Mouse (Mus musculus): ENCODE results near the gene Cish. TPM values are rescaled to one million over a fixed set of nuclear protein-coding genes. Genes with fewer than 3 reads are reported as not detected.

Cish gene
- polyA plus RNA-seq (2016; fragmentation: Nextera tagmentation; extraction: Ambion mirVana), result 6.7 and 7.2 TPM in 2 replicates

DNA sequence AAGGTAGTCTGAATTCAATTTTAAA lies at the start of gene Cish:
Gene Cish, plus strand, starts transcription at position 11 of the 25 bp plus-strand sequence.
- H3K4me1 ChIP-seq, result peaks cover 35% of the 10 kb centered on the region
- H3K9me3 ChIP-seq, result no peaks in the 10 kb centered on the region
- DNase-seq (ENCODE audit: low spot score), result no peak
- H3K27me3 ChIP-seq (replicated peaks; ENCODE audit: low read depth, poor library complexity, severe bottlenecking), result peaks cover 33% of the 10 kb centered on the region
- peak within 1 kb of the TSS; percentile 68 for H3K4me3 ChIP-seq
- peaks cover 8% of the 10 kb centered on the region for H3K36me3 ChIP-seq (replicated peaks)
- H3K27ac ChIP-seq (replicated peaks), result peak within 1 kb of the TSS; percentile 84

DNA sequence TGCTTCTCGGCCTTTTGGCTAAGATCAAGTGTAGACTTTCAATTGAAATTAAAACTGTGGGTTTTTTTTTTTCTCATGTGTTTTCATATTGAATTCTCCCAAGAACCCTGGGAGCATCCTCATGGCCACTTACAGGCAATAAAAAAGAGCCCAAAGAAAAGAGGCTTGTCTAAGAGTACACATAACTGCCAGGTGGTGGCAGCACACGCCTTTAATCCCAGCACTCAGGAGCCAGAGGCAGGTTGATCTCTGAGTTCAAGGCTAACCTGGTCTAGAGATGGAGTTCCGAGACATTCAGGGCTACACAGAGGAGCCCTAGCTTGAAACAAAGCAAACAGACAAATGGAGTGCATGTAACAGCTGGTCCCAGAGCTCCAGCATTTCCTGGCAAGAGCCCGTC lies 49.7 kb upstream of the Cish start:
- H3K27me3 ChIP-seq (replicated peaks; ENCODE audit: low read depth, poor library complexity, severe bottlenecking), result no peaks in the 10 kb centered on the region
- no peaks in the 10 kb centered on the region for H3K9me3 ChIP-seq
- DNase-seq (ENCODE audit: low spot score), result no peak
- H3K36me3 ChIP-seq (replicated peaks), result no peaks in the 10 kb centered on the region
- H3K4me3 ChIP-seq, result no peak overlapping the region
- no peaks in the 10 kb centered on the region for H3K4me1 ChIP-seq
- no peak overlapping the region for H3K27ac ChIP-seq (replicated peaks)
- 59% methylated on average over 4 of the region's 4 CpGs for WGBS

DNA sequence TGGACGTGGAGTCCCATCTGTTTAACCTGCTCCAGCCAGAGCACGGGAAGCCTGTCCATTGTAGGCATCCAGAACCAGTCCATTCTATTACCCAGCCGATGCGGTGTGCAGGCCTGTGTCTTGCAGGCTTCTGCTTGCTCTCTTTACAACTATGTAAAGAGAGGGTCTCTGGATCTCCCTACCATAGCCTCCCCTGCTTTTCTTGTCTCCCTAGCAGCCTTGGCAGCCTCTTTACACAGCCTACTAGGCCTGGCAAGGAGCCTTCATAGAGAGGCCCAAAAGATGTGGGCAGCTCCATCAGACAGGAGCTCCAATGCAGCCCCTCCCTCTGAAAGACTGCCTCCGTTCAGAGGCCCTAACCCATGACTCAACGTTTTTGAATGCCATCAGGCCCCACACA lies 46.7 kb upstream of the Cish start:
- WGBS, result 75% methylated on average over 6 of the region's 6 CpGs
- no peak for DNase-seq (ENCODE audit: low spot score)

DNA sequence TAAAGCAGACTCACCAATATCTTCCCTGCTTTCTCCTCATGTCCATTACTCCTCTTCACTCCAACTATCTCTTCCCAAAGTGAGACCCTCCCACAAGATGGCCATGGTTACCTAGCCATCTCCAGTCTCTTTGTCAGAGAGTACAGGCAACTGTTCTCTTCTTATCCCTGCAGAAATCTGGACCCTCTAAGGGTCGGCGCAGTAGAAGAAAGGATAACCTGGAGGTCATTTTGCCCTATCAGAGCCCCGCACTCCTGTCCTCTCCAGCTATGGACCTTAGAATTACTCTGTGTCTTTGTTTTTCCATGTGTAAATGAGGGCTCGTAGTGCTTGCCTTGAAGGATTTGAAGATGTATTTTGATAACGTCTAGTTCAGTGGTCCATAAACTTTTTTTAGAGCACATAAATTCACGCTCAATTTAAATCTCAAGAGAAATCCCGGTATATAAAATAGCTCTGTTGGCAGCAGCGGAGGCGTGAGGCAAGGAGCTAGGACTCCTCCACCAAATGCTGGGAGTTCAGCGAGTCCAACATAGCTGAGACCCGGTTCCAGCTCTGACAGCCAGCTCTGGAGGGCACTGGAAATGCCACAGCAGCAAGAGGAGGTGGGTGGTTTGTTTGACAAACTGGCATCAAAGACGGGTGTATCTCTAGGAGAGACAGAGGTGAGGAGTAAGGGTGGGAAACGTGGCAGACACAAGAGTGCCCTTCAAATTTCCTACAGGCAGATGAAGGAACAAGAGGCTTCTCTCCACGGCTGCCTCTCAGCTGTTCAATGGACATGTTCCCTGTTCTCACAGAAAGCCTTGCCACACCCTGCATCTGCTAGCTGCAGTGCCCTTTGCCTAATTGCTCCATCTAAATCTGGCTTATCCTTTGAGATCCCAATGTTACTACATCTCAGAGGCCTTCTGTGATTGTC lies 45.1 kb upstream of the Cish start:
- no peaks in the 10 kb centered on the region for H3K9me3 ChIP-seq
- H3K27me3 ChIP-seq (replicated peaks; ENCODE audit: low read depth, poor library complexity, severe bottlenecking), result no peaks in the 10 kb centered on the region
- no peak overlapping the region for H3K27ac ChIP-seq (replicated peaks)
- H3K36me3 ChIP-seq (replicated peaks), result no peaks in the 10 kb centered on the region
- H3K4me3 ChIP-seq, result no peak overlapping the region
- WGBS, result 86% methylated on average over 14 of the region's 14 CpGs
- 0 out of 2 replicates have a peak, but pooled peaks cover 4% of the 10 kb centered on the region for H3K4me1 ChIP-seq
- DNase-seq (ENCODE audit: low spot score), result no peak

More for the DNA sequence above, 46.7 kb upstream of the Cish start:
- no peaks in the 10 kb centered on the region for H3K9me3 ChIP-seq
- no peak overlapping the region for H3K27ac ChIP-seq (replicated peaks)
- H3K4me3 ChIP-seq, result no peak overlapping the region
- H3K4me1 ChIP-seq, result no peaks in the 10 kb centered on the region
- no peaks in the 10 kb centered on the region for H3K27me3 ChIP-seq (replicated peaks; ENCODE audit: low read depth, poor library complexity, severe bottlenecking)
- no peaks in the 10 kb centered on the region for H3K36me3 ChIP-seq (replicated peaks)

DNA sequence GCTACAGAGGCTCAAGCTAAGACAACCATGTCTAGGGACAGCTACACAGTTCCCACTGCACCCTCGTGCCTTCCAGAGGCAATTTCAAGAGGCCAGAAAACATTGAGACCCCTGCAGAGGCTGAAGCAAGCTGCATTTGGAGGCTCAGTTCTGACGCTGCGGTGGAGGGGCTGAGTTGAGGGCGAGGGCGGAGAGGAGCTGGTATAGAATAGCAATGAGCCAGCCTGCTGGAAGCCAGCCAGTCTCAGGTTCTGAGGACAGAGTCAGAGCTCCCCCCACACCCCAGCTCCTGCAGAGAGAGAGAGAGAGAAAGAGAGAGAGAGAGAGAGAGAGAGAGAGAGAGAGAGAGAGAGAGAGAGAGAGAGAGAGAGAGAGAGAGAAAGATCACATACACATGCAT lies 43.7 kb upstream of the Cish start:
- WGBS, result 33% methylated on average over 5 of the region's 5 CpGs
- Histone ChIP-seq H3K9me3 (no peaks in the 10 kb centered on the region), H3K4me1 (0 out of 2 replicates have a peak, but pooled peaks cover 7% of the 10 kb centered on the region), H3K4me3 (no peak overlapping the region), H3K27me3 (replicated peaks; ENCODE audit: low read depth, poor library complexity, severe bottlenecking) (no peaks in the 10 kb centered on the region), H3K36me3 (replicated peaks) (no peaks in the 10 kb centered on the region), H3K27ac (replicated peaks) (no peak overlapping the region)
- DNase-seq (ENCODE audit: low spot score), result no peak

DNA sequence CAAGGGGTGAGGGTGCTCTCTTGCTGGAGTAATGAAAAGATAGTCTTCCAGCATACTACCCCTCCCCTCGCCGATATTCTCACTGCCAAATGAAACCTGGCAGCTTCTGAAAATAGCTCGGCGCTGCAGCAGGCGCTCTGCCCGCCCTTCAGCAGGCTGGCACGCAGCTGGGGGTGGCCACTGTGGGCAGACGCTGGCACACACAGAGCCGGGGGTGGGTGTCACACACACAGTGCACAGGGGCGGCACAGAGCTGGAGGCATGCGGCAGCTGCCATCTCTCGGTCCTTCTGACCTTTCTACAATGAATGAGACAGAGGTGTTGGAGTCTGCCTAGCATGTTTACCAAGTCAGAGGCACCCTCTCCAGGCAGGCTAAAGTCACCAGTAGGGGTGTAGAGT lies 41.4 kb upstream of the Cish start:
- H3K4me1 ChIP-seq, result 0 out of 2 replicates have a peak, but pooled peaks cover 7% of the 10 kb centered on the region
- WGBS, result 84% methylated on average over 12 of the region's 12 CpGs
- no peak overlapping the region for H3K27ac ChIP-seq (replicated peaks)
- DNase-seq (ENCODE audit: low spot score), result no peak
- H3K27me3 ChIP-seq (replicated peaks; ENCODE audit: low read depth, poor library complexity, severe bottlenecking), result no peaks in the 10 kb centered on the region
- H3K9me3 ChIP-seq, result no peaks in the 10 kb centered on the region
- no peak overlapping the region for H3K4me3 ChIP-seq
- H3K36me3 ChIP-seq (replicated peaks), result no peaks in the 10 kb centered on the region

DNA sequence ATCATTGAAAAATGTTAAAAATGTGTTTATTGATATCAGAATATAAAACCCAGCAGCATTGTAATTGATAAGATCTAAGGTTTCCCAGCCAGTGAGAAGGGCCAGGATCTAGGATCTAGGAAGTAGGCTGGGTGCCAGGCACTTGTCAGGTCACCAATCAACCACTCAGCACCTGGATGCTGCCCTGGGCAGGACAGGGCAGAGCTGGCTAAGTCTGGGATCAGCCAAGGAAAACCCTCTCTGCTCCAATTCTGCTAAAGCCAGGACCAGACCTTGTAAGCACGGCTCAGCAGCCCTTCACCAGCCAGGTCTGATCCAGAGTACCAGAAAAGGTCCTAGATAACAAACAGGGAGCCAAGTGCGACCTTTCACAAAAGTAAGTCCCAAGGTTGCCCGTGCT lies 40.9 kb upstream of the Cish start:
- 88% methylated on average over 3 of the region's 3 CpGs for WGBS
- 0 out of 2 replicates have a peak, but pooled peaks cover 7% of the 10 kb centered on the region for H3K4me1 ChIP-seq
- H3K27me3 ChIP-seq (replicated peaks; ENCODE audit: low read depth, poor library complexity, severe bottlenecking), result no peaks in the 10 kb centered on the region
- DNase-seq (ENCODE audit: low spot score), result no peak
- no peak overlapping the region for H3K27ac ChIP-seq (replicated peaks)
- H3K9me3 ChIP-seq, result no peaks in the 10 kb centered on the region
- H3K4me3 ChIP-seq, result no peak overlapping the region
- no peaks in the 10 kb centered on the region for H3K36me3 ChIP-seq (replicated peaks)

DNA sequence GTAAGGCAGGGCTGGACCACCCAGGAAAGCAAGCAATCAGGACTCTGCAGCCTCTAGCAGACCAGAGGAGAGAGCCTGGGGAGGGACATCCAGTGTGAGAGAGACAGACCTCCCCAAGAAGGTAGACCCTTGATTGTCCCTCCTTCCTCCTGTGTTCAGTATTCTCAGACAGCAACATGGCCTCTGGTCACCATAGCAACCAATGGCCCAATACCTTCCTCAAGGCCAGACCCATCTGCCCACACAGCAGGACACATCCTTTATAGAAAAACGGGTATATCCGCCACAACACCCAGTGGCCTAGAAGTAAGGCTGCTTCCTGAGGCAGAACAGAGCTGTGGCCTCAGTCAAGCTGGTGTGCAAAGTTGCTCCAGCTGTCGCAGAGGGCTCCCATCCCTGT lies 40.2 kb upstream of the Cish start:
- DNase-seq (ENCODE audit: low spot score), result no peak
- no peaks in the 10 kb centered on the region for H3K36me3 ChIP-seq (replicated peaks)
- no peak overlapping the region for H3K4me3 ChIP-seq
- H3K4me1 ChIP-seq, result 0 out of 2 replicates have a peak, but pooled peaks cover 7% of the 10 kb centered on the region
- H3K9me3 ChIP-seq, result no peaks in the 10 kb centered on the region
- H3K27me3 ChIP-seq (replicated peaks; ENCODE audit: low read depth, poor library complexity, severe bottlenecking), result no peaks in the 10 kb centered on the region
- 54% methylated on average over 3 of the region's 3 CpGs for WGBS
- no peak overlapping the region for H3K27ac ChIP-seq (replicated peaks)

DNA sequence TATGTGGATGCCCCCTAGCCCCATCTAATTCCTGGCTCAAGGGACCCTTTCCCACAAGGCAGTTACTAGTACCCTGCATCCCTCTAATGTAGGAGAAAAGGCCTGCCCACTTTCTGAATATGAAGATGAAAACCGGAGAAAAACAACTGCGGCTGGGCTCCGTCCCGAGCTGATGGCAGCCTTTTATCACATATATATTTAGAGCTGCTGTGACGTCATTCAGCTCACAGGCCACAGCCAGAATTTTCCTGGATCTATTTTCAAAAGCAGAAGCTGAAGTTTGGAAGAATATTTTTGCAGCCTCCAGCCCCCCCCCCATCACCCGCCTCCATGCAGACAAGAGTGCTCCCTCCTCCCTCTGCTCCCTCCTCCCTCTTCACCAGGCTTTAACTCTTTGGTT lies 36.3 kb upstream of the Cish start:
- Histone ChIP-seq H3K4me1 (0 out of 2 replicates have a peak, but pooled peaks cover 7% of the 10 kb centered on the region), H3K27me3 (replicated peaks; ENCODE audit: low read depth, poor library complexity, severe bottlenecking) (no peaks in the 10 kb centered on the region), H3K27ac (replicated peaks) (no peak overlapping the region), H3K9me3 (no peaks in the 10 kb centered on the region), H3K4me3 (no peak overlapping the region), H3K36me3 (replicated peaks) (no peaks in the 10 kb centered on the region)
- 76% methylated on average over 6 of the region's 6 CpGs for WGBS
- DNase-seq (ENCODE audit: low spot score), result no peak

DNA sequence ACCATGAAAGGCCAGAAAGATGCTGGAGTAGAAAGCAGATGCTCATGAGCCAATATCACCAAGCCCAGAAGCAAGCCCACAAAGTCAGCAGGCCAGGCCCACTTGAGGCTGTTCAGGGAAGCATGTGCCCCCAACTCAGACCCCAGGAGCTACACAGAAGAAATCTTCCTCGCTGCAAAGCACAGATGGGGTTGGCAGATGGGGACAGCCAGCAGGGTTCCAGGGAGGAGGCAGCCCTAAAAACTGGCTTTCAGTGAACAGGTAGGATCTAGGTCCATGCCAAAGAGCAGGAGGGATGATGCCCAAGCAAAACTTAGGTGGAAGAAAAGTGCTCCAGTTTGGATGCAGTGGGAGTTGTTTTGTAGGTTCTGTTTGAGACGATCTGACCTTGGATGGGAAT lies 35.4 kb upstream of the Cish start:
- Histone ChIP-seq H3K4me3 (no peak overlapping the region), H3K36me3 (replicated peaks) (no peaks in the 10 kb centered on the region), H3K27me3 (replicated peaks; ENCODE audit: low read depth, poor library complexity, severe bottlenecking) (no peaks in the 10 kb centered on the region), H3K27ac (replicated peaks) (no peak overlapping the region), H3K4me1 (0 out of 2 replicates have a peak, but pooled peaks cover 8% of the 10 kb centered on the region), H3K9me3 (no peaks in the 10 kb centered on the region)
- DNase-seq (ENCODE audit: low spot score), result no peak
- 80% methylated on average over 2 of the region's 2 CpGs for WGBS

DNA sequence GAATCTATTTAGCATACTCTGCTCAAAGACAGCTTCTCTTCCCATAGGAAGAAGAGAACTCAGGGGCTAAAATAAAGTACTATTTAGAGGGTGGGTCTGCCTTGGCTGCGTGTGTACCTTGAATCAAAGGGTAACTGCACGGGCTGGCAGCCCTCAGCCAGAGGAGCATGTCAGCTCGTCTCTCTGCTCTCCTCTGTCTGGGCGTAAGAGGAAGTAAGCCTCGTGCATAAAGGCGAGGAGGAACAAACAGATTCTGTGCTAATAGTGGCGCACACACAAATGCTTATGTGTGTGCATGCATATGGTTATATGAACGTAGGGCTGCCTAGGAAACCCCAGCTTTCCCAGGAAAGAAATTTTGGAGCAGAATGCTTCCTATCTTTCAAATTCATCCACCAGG lies 35.0 kb upstream of the Cish start:
- Histone ChIP-seq H3K4me3 (no peak overlapping the region), H3K4me1 (0 out of 2 replicates have a peak, but pooled peaks cover 5% of the 10 kb centered on the region), H3K27me3 (replicated peaks; ENCODE audit: low read depth, poor library complexity, severe bottlenecking) (no peaks in the 10 kb centered on the region), H3K9me3 (no peaks in the 10 kb centered on the region), H3K27ac (replicated peaks) (no peak overlapping the region), H3K36me3 (replicated peaks) (no peaks in the 10 kb centered on the region)
- WGBS, result 66% methylated on average over 8 of the region's 8 CpGs
- no peak for DNase-seq (ENCODE audit: low spot score)

DNA sequence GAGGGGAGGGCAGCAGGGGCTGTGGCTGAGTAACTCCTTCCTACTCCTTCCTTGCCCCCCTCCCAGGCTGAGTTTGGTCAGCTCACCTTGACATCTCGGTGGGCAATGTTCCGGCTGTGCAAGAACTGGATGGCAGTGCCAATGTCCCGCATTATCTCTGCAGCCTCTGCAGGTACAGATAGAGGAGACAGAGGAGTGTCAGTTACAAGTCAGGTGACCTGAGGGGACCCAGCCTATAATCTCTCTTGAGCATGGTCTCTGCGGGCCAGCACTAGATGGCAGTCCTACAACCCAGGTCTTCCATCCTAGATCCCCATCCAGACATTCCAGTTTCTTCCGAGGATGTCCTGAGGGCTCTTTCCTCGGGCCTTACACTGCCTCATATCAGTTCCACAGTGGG lies 34.0 kb upstream of the Cish start:
- H3K4me1 ChIP-seq, result peaks cover 8% of the 10 kb centered on the region; the same call in 1 of the 2 replicates
- no peaks in the 10 kb centered on the region for H3K36me3 ChIP-seq (replicated peaks)
- no peak overlapping the region for H3K27ac ChIP-seq (replicated peaks)
- H3K9me3 ChIP-seq, result no peaks in the 10 kb centered on the region
- no peak overlapping the region for H3K4me3 ChIP-seq
- no peak for DNase-seq (ENCODE audit: low spot score)
- no peaks in the 10 kb centered on the region for H3K27me3 ChIP-seq (replicated peaks; ENCODE audit: low read depth, poor library complexity, severe bottlenecking)
- WGBS, result 78% methylated on average over 6 of the region's 6 CpGs

DNA sequence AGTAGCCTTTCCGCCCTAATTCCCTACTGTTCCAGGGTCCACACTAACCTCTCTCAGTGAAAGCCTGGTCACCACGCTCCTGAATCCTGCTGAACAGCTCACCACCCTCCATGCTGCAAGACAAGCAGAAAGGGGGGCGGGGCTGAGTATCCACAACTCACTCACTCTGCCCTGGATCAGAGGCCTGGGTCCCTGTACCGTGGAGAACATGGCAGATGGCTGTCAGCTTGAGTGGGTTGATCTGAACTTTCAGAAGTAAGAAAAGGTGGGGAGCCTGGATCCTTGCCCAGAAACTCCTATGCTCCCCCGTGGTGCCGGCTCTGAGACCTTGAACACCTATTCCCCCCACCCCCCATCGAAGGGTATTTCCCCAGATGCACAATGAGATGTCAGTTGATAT lies 33.5 kb upstream of the Cish start:
- WGBS, result 81% methylated on average over 7 of the region's 7 CpGs
- Histone ChIP-seq H3K36me3 (replicated peaks) (no peaks in the 10 kb centered on the region), H3K27me3 (replicated peaks; ENCODE audit: low read depth, poor library complexity, severe bottlenecking) (no peaks in the 10 kb centered on the region), H3K4me3 (no peak overlapping the region), H3K9me3 (no peaks in the 10 kb centered on the region), H3K4me1 (peaks cover 8% of the 10 kb centered on the region; the same call in 1 of the 2 replicates), H3K27ac (replicated peaks) (no peak overlapping the region)
- DNase-seq (ENCODE audit: low spot score), result no peak

Data from embryonic facial prominence, embryonic 10.5 days (tissue).